ENCODE assay signal across 28 mouse cellular contexts in genomic region chr9:116169067-116169466, GRCm38 (mm10). TPM values are rescaled to one million over a fixed set of nuclear protein-coding genes. Genes with fewer than 3 reads are reported as not detected.
A peak's percentile ranks its signal among the peaks of the same experiment; 100 is the strongest.
DNase-seq lines count a peak whose midpoint lies in the region; ATAC-seq and TF ChIP-seq lines count a peak whose summit lies in the region.
"Had no signal": no experiment of that assay in that cellular context is flagged by ENCODE, and none has a peak within 500 bp of the region (broad histone marks: within the 10 kb centered on the region; RNA-seq: fewer than 3 reads in every experiment).

No protein-coding gene starts in this region.

- H3K4me2 ChIP-seq in limb, embryonic 15.5 days, result 0 out of 2 replicates have a peak overlapping the region, but pooled peaks have one; percentile 14
- H3K4me2 ChIP-seq: hindbrain, embryonic 15.5 days; liver, embryonic 13.5 days; midbrain, embryonic 13.5 days; neural tube, embryonic 13.5 days; stomach, embryonic 15.5 days had no signal

- H3K4me3 ChIP-seq in limb, embryonic 15.5 days, result no peak overlapping the region
- no peak overlapping the region for H3K4me3 ChIP-seq in limb, embryonic 10.5 days
- no peak overlapping the region for H3K4me3 ChIP-seq in bone marrow, adult 2 months (replicated peaks; ENCODE audit: control insufficient read depth, low read depth, low read length)
- no peak overlapping the region for H3K4me3 ChIP-seq in heart, embryonic 10.5 days
- no peak overlapping the region for H3K4me3 ChIP-seq in midbrain, embryonic 10.5 days
- H3K4me3 ChIP-seq: hindbrain, embryonic 15.5 days; layer of hippocampus, adult 2 months; limb, embryonic 13.5 days; liver, embryonic 13.5 days; midbrain, embryonic 13.5 days; neural tube, embryonic 13.5 days; stomach, embryonic 15.5 days had no signal

- TF ChIP-seq CTCF in bone marrow, adult 2 months (IDR thresholded peaks at IDR 0.05; ENCODE audit: control insufficient read depth, insufficient read depth, low read length), result no peak

- DNase-seq in limb, embryonic 10.5 days (ENCODE audit: low spot score), result no peak
- peak; percentile 55 for DNase-seq in CD4-positive helper T cell, adult 2 months (ENCODE audit: low read depth, low spot score)
- DNase-seq in adipocyte (ENCODE audit: low spot score), result no peak
- DNase-seq in heart, embryonic 10.5 days (ENCODE audit: low spot score), result no peak
- DNase-seq in midbrain, embryonic 10.5 days (ENCODE audit: low spot score), result no peak
- DNase-seq: cerebellum, adult 18-20 months; cerebellum, postnatal 14 days; gastrocnemius, postnatal 25 days; heart, postnatal 4 days; kidney, postnatal 25 days; layer of hippocampus, postnatal 36 days; liver, embryonic 13.5 days; lung, adult 2 months; right cerebral cortex, adult 18-20 months; right cerebral cortex, postnatal 4 days; thymus, postnatal 36 days had no signal

- H3K4me1 ChIP-seq in limb, embryonic 15.5 days, result peaks cover 73% of the 10 kb centered on the region
- peaks cover 22% of the 10 kb centered on the region for H3K4me1 ChIP-seq in limb, embryonic 10.5 days
- H3K4me1 ChIP-seq in bone marrow, adult 2 months (ENCODE audit: control insufficient read depth, insufficient read depth, low read length), result peaks cover 2% of the 10 kb centered on the region
- H3K4me1 ChIP-seq in heart, embryonic 10.5 days, result peaks cover 10% of the 10 kb centered on the region; the same call in 1 of the 2 replicates
- H3K4me1 ChIP-seq in midbrain, embryonic 10.5 days, result peaks cover 9% of the 10 kb centered on the region

- no peaks in the 10 kb centered on the region for H3K27me3 ChIP-seq in limb, embryonic 15.5 days
- no peaks in the 10 kb centered on the region for H3K27me3 ChIP-seq in limb, embryonic 10.5 days (ENCODE audit: low read depth, poor library complexity, severe bottlenecking)
- no peaks in the 10 kb centered on the region for H3K27me3 ChIP-seq in heart, embryonic 10.5 days (ENCODE audit: insufficient read depth, poor library complexity, severe bottlenecking)
- peaks cover 9% of the 10 kb centered on the region for H3K27me3 ChIP-seq in midbrain, embryonic 10.5 days (ENCODE audit: low read depth, poor library complexity, severe bottlenecking)
- H3K27me3 ChIP-seq: limb, embryonic 13.5 days; stomach, embryonic 15.5 days had no signal

- TF ChIP-seq POLR2A in bone marrow, adult 2 months (IDR thresholded peaks at IDR 0.05; ENCODE audit: borderline replicate concordance, control insufficient read depth, low read depth, low read length), result no peak

- H3K9me3 ChIP-seq in limb, embryonic 15.5 days, result no peaks in the 10 kb centered on the region
- H3K9me3 ChIP-seq in limb, embryonic 10.5 days (replicated peaks), result no peaks in the 10 kb centered on the region
- no peaks in the 10 kb centered on the region for H3K9me3 ChIP-seq in heart, embryonic 10.5 days
- H3K9me3 ChIP-seq in midbrain, embryonic 10.5 days (replicated peaks), result no peaks in the 10 kb centered on the region
- H3K9me3 ChIP-seq: hindbrain, embryonic 15.5 days; limb, embryonic 13.5 days; liver, embryonic 13.5 days; midbrain, embryonic 13.5 days; neural tube, embryonic 13.5 days; stomach, embryonic 15.5 days had no signal

- whole genome bisulfite sequencing in limb, embryonic 15.5 days, result 62% methylated on average over 6 of the region's 6 CpGs
- WGBS in limb, embryonic 10.5 days, result 82% methylated on average over 6 of the region's 6 CpGs
- WGBS in bone marrow, adult 2 months, result 27% methylated on average over 6 of the region's 6 CpGs
- 73% methylated on average over 6 of the region's 6 CpGs for WGBS in heart, embryonic 10.5 days
- WGBS in midbrain, embryonic 10.5 days, result 83% methylated on average over 6 of the region's 6 CpGs

- ATAC-seq in limb, embryonic 15.5 days (ENCODE audit: insufficient number of reproducible peaks, low FRiP score, low TSS enrichment, low read depth), result no peak
- ATAC-seq in megakaryocyte progenitor cell, adult 5-6 weeks (replicated peaks; ENCODE audit: poor library complexity), result peak; percentile 38
- ATAC-seq: forebrain, embryonic 16.5 days; intestine, postnatal 0 days had no signal

- no peaks in the 10 kb centered on the region for H3K36me3 ChIP-seq in limb, embryonic 15.5 days
- no peaks in the 10 kb centered on the region for H3K36me3 ChIP-seq in limb, embryonic 10.5 days
- no peaks in the 10 kb centered on the region; the same call in 1 of the 2 replicates for H3K36me3 ChIP-seq in heart, embryonic 10.5 days
- H3K36me3 ChIP-seq in midbrain, embryonic 10.5 days, result no peaks in the 10 kb centered on the region
- H3K36me3 ChIP-seq: hindbrain, embryonic 15.5 days; liver, embryonic 13.5 days; midbrain, embryonic 13.5 days; neural tube, embryonic 13.5 days; stomach, embryonic 15.5 days had no signal

- peak overlapping the region; percentile 17; the same call in 1 of the 2 replicates for H3K27ac ChIP-seq in limb, embryonic 15.5 days
- H3K27ac ChIP-seq in limb, embryonic 10.5 days, result no peak overlapping the region
- H3K27ac ChIP-seq in bone marrow, adult 2 months (ENCODE audit: control insufficient read depth, insufficient read depth, low read depth, low read length, poor library complexity), result 0 out of 2 replicates have a peak overlapping the region, but pooled peaks have one; percentile 2
- no peak overlapping the region for H3K27ac ChIP-seq in heart, embryonic 10.5 days
- no peak overlapping the region for H3K27ac ChIP-seq in midbrain, embryonic 10.5 days (replicated peaks)
- H3K27ac ChIP-seq: hindbrain, embryonic 15.5 days; layer of hippocampus, adult 2 months; limb, embryonic 13.5 days; liver, embryonic 13.5 days; macrophage; midbrain, embryonic 13.5 days; neural tube, embryonic 13.5 days; stomach, embryonic 15.5 days had no signal

- no peak overlapping the region for H3K9ac ChIP-seq in limb, embryonic 15.5 days
- H3K9ac ChIP-seq: hindbrain, embryonic 15.5 days; liver, embryonic 13.5 days; midbrain, embryonic 13.5 days; neural tube, embryonic 13.5 days; stomach, embryonic 15.5 days had no signal

RNA-seq across cellular contexts. Expression of gene Tgfbr2, which starts 6.1 kb away (rescaled TPM):
- polyA plus RNA-seq in limb, embryonic 15.5 days (2015; fragmentation: Nextera tagmentation; extraction: Ambion mirVana), result 65.2 and 69.0 TPM in 2 replicates
- polyA plus RNA-seq in limb, embryonic 10.5 days (2016; fragmentation: Nextera tagmentation; extraction: Ambion mirVana), result 9.8 and 14.1 TPM in 2 replicates
- 3.5 and 4.7 TPM in 2 replicates for polyA plus RNA-seq in bone marrow, adult 2 months (2011; ENCODE audit: insufficient read depth, insufficient read length, low replicate concordance, missing spikeins)
- 8.2 and 8.3 TPM in 2 replicates for total RNA-seq in megakaryocyte progenitor cell, adult 5-6 weeks (2015)
- 5.9 and 6.5 TPM in 2 replicates for total RNA-seq in megakaryocyte progenitor cell, adult 5-6 weeks (2017)
- 9.4 and 12.5 TPM in 2 replicates for polyA plus RNA-seq in heart, embryonic 10.5 days (2016; fragmentation: Nextera tagmentation; extraction: Ambion mirVana)
- 7.2 and 8.5 TPM in 2 replicates for polyA plus RNA-seq in midbrain, embryonic 10.5 days (2016; fragmentation: Nextera tagmentation; extraction: Ambion mirVana)

Comparison
In these comparisons a context has a peak if more than half of its experiments do, and no peak if none do; other contexts are left out.
1. H3K27ac ChIP-seq: peak in limb, embryonic 15.5 days (single experiment) and bone marrow, adult 2 months (single experiment); none in limb, embryonic 10.5 days (single experiment), heart, embryonic 10.5 days (single experiment) and midbrain, embryonic 10.5 days (single experiment).